Mouse (Mus musculus) cerebellum, adult 9-11 months (tissue): ENCODE data around the gene Heatr1.

Experiments used
- DNase-seq: peaks from one replicate; pipeline ENCODE4 v3.0.0; 2022

Gene Heatr1

GRCm38 (mm10) chr13:12394609-12395505 lies at the start of gene Heatr1:
TSS of gene Heatr1 (plus strand) at chr13:12395027.
- DNase-seq: peak; percentile 96

GRCm38 (mm10) chr13:12346837-12347236 lies 48.0 kb upstream of the Heatr1 start:
- DNase-seq: no peak

GRCm38 (mm10) chr13:12349197-12349824 lies 45.5 kb upstream of the Heatr1 start:
- no peak for DNase-seq

- no peak for DNase-seq
Measured at GRCm38 (mm10) chr13:12356184-12356583, 38.6 kb upstream of the Heatr1 start.

- no peak for DNase-seq
Measured at GRCm38 (mm10) chr13:12357554-12357953, 37.3 kb upstream of the Heatr1 start.

GRCm38 (mm10) chr13:12361486-12361885 lies 33.3 kb upstream of the Heatr1 start:
- no peak for DNase-seq

GRCm38 (mm10) chr13:12369041-12369621 lies 25.7 kb upstream of the Heatr1 start:
- no peak for DNase-seq

GRCm38 (mm10) chr13:12369930-12370329 lies 24.9 kb upstream of the Heatr1 start:
- no peak for DNase-seq

GRCm38 (mm10) chr13:12372755-12373154 lies 22.1 kb upstream of the Heatr1 start:
- no peak for DNase-seq

- DNase-seq: no peak
Measured at GRCm38 (mm10) chr13:12376778-12377177, 18.0 kb upstream of the Heatr1 start.

- DNase-seq: no peak
Measured at GRCm38 (mm10) chr13:12384796-12385195, 10.0 kb upstream of the Heatr1 start.

GRCm38 (mm10) chr13:12386286-12386685 lies 8.5 kb upstream of the Heatr1 start:
- no peak for DNase-seq

GRCm38 (mm10) chr13:12395571-12395970 lies 744 bp downstream of the Heatr1 start:
- no peak for DNase-seq

GRCm38 (mm10) chr13:12408343-12409066 lies 13.7 kb downstream of the Heatr1 start:
- DNase-seq: no peak

- no peak for DNase-seq
Measured at GRCm38 (mm10) chr13:12412016-12412415, 17.2 kb downstream of the Heatr1 start.

GRCm38 (mm10) chr13:12420596-12420995 lies 25.8 kb downstream of the Heatr1 start:
- DNase-seq: no peak

- no peak for DNase-seq
Measured at GRCm38 (mm10) chr13:12428556-12428955, 33.7 kb downstream of the Heatr1 start.

- DNase-seq: no peak
Measured at GRCm38 (mm10) chr13:12433843-12434242, 39.0 kb downstream of the Heatr1 start.

- DNase-seq: no peak
Measured at GRCm38 (mm10) chr13:12439586-12439985, 44.8 kb downstream of the Heatr1 start.

GRCm38 (mm10) chr13:12440813-12441212 lies 46.0 kb downstream of the Heatr1 start:
- no peak for DNase-seq

GRCm38 (mm10) chr13:12442008-12442587 lies 47.3 kb downstream of the Heatr1 start:
- no peak for DNase-seq

- peak; percentile 63 for DNase-seq
Measured at GRCm38 (mm10) chr13:12453150-12453549, 58.3 kb downstream of the Heatr1 start.
